Mouse (Mus musculus) cerebellum, adult 2 months (tissue): ENCODE measurements at regions not wholly inside any gene's neighbourhood (a gene's known extent, or its start where the extent isn't known, plus 50 kb on each side); places are given as distances from the start of the nearest gene placed in this dataset.

Source experiments
- DNase-seq, 2 experiments: peaks; one replicate each; pipeline ENCODE4 v3.0.0; 2021
- H3K27ac ChIP-seq: fragments of 200-500 bp; 2 replicates; pipeline ENCODE4 v1.5.1; 2012; ENCODE audit warnings: low read length, control low read depth, inconsistent platforms; ENCODE audit not compliant: insufficient read depth
- H3K27me3 ChIP-seq: fragments of 200-500 bp; 2 replicates; pipeline ENCODE4 v1.6.1; 2012; ENCODE audit warnings: inconsistent platforms, mild to moderate bottlenecking, low read length, moderate library complexity; ENCODE audit not compliant: control insufficient read depth, insufficient read depth
- H3K4me1 ChIP-seq: fragments of 200-500 bp; 2 replicates; pipeline ENCODE4 v1.6.1; 2011; ENCODE audit warnings: low read length; ENCODE audit not compliant: control insufficient read depth, insufficient read depth
- H3K4me3 ChIP-seq: fragments of 200-500 bp; replicated peaks from 2 replicates; pipeline ENCODE3; 2011; ENCODE audit warnings: mild to moderate bottlenecking, low read depth, low read length, control low read depth; ENCODE audit not compliant: insufficient read depth
- CTCF ChIP-seq: fragments of 200-500 bp; IDR thresholded peaks from 2 replicates; pipeline ENCODE4 v1.5.1; 2011; ENCODE audit warnings: low read depth, mild to moderate bottlenecking, control low read depth, low read length, moderate library complexity, borderline replicate concordance; ENCODE audit not compliant: insufficient read depth
- POLR2A ChIP-seq: fragments of 200-500 bp; IDR thresholded peaks from 2 replicates; pipeline ENCODE4 v1.6.1; 2011; ENCODE audit warnings: low read length, control low read depth, borderline replicate concordance; ENCODE audit not compliant: insufficient read depth
- WGBS: fragments of 180-500 bp; shearing (Covaris S2); methylation state at CpG from one replicate; pipeline ENCODE4 v1.1.7; 2018; 5-methylcytosine and 5-hydroxymethylcytosine counted together

DNA sequence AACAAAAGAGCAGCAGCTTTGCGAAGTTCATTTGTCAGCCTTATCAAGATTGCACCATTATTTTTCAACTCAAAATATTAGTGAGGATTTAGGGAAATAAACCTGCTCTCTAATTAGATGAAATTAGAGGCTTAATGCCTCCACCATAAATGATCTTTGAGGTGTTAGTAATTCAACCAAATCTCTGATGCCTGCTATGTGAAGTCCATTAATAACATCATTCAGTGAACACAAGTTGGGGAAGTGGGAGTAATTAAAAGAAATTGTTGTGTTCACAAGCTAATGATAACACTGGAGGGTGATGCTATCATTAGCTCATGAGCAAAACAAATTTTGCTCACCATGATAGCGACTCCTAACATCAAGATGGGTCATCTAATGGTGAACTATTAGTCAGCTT is 246.0 kb downstream of the Ttc6 start:
- H3K4me1 ChIP-seq: no peaks in the 10 kb centered on the region
- DNase-seq: no peak
- H3K27me3 ChIP-seq: no peaks in the 10 kb centered on the region
- 90% methylated on average over 2 of the region's 2 CpGs for WGBS
- no peak overlapping the region for H3K4me3 ChIP-seq
- TF ChIP-seq POLR2A (no peak), CTCF (no peak)
- H3K27ac ChIP-seq: no peak overlapping the region

- no peaks in the 10 kb centered on the region for H3K27me3 ChIP-seq
- H3K4me3 ChIP-seq: no peak overlapping the region
- TF ChIP-seq CTCF (no peak), POLR2A (no peak)
- 23% methylated on average over 6 of the region's 6 CpGs for WGBS
- DNase-seq: no peak
- no peak overlapping the region for H3K27ac ChIP-seq
- no peaks in the 10 kb centered on the region for H3K4me1 ChIP-seq
Measured at GRCm38 (mm10) chr12:57823809-57824208, 259.9 kb downstream of the Ttc6 start.

GRCm38 (mm10) chr12:57825754-57826153 is 261.8 kb downstream of the Ttc6 start:
- no peak overlapping the region for H3K27ac ChIP-seq
- WGBS: 7% methylated on average over 3 of the region's 3 CpGs
- no peak overlapping the region for H3K4me3 ChIP-seq
- H3K27me3 ChIP-seq: no peaks in the 10 kb centered on the region
- no peak for TF ChIP-seq POLR2A
- no peak for TF ChIP-seq CTCF
- DNase-seq: peak in 1 of 2 experiments; percentile 10
- no peaks in the 10 kb centered on the region for H3K4me1 ChIP-seq

DNA sequence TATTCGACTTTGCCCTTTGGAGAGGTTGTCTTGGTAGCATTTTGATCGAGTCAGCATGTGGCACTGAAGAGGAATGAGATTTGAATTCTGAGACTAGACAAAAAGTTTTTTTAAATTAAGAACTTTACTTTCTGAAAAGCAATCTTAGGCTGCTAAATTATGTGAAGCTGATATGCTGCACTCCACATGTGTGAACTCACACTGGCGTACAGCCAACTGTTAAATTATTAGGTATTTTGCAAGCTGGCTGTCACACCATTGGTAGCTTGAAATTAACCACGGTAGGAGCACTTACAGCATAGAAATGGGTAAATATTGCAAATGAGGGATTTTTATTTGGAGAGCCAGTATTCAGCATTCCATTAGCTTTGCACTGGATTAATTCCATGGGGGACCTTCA is 278.9 kb downstream of the Ttc6 start:
- H3K4me3 ChIP-seq: no peak overlapping the region
- WGBS: 57% methylated on average over 4 of the region's 4 CpGs
- no peak for DNase-seq
- no peak overlapping the region for H3K27ac ChIP-seq
- no peaks in the 10 kb centered on the region for H3K27me3 ChIP-seq
- H3K4me1 ChIP-seq: no peaks in the 10 kb centered on the region
- no peak for TF ChIP-seq CTCF
- TF ChIP-seq POLR2A: no peak

GRCm38 (mm10) chr12:57871028-57871427 is 307.1 kb downstream of the Ttc6 start:
- Histone ChIP-seq H3K27me3 (no peaks in the 10 kb centered on the region), H3K27ac (no peak overlapping the region), H3K4me1 (no peaks in the 10 kb centered on the region), H3K4me3 (no peak overlapping the region)
- DNase-seq: no peak
- TF ChIP-seq POLR2A: no peak
- no peak for TF ChIP-seq CTCF
- 96% methylated on average over 2 of the region's 2 CpGs for WGBS

DNA sequence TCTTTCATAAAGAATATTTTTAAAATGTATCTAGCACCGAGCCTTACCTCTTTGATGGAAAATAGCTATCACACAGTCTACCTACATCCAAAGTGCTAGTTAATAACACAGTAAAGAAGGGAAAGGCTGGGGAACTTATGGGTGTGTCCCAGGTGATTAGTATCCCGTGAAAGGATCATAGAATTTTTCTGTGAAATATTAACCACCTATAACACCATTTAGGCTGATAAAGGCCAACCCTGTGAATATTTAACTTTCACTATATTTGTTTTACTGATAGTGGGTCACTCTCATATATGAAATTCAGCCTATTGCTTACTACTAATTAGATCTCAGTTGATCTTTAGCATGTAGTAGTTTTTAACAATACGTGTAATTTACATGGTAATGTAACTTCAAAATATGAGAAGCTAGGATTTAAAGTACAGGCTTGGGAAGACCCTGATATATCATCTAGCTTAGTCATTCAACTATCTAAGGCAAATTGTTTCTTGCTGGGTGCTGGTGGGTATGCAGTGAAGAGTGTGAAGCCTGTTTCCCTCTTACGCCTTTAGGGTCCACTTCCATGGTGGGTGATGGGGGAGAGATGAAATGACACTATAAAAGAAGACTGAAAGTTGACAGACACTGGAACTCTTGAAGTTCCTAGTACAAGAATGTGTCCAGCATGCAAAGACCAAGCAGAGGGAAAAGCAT is 320.6 kb upstream of the Sstr1 start:
- H3K4me1 ChIP-seq: no peaks in the 10 kb centered on the region
- H3K4me3 ChIP-seq: no peak overlapping the region
- no peak for DNase-seq
- WGBS: 84% methylated on average over 4 of the region's 4 CpGs
- TF ChIP-seq CTCF (no peak), POLR2A (no peak)
- H3K27ac ChIP-seq: no peak overlapping the region
- no peaks in the 10 kb centered on the region for H3K27me3 ChIP-seq

DNA sequence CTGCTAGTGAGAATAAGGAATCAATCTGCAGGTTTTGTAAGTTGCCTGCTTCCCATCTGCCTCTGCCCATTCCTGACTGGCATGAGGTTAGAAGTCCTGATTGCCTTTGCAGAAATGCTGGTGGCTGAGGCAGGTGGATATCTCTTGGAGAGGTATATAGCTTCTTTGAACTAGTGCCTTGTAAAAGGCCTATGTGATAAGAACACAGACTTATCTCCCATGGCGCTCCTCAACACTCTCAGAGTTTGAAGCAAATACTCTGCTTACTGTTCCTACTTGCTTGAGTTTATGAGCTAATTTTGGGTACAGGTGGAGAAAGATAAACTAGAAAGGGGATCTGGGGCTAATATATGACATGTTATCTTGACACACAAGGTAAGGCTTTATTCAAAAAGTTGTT is 320.0 kb upstream of the Sstr1 start:
- no peaks in the 10 kb centered on the region for H3K27me3 ChIP-seq
- WGBS: 100% methylated on average over 1 of the region's 1 CpGs
- no peaks in the 10 kb centered on the region for H3K4me1 ChIP-seq
- no peak overlapping the region for H3K27ac ChIP-seq
- no peak for DNase-seq
- TF ChIP-seq CTCF: no peak
- TF ChIP-seq POLR2A: no peak
- no peak overlapping the region for H3K4me3 ChIP-seq

- no peaks in the 10 kb centered on the region for H3K4me1 ChIP-seq
- TF ChIP-seq POLR2A (no peak), CTCF (no peak)
- WGBS: 46% methylated on average over 3 of the region's 3 CpGs
- H3K4me3 ChIP-seq: no peak overlapping the region
- H3K27me3 ChIP-seq: no peaks in the 10 kb centered on the region
- DNase-seq: no peak
- no peak overlapping the region for H3K27ac ChIP-seq
Measured at GRCm38 (mm10) chr12:57897751-57898250, 313.8 kb upstream of the Sstr1 start.
